Mouse (Mus musculus): ENCODE data around the gene Fsip1.

- TF ChIP-seq EP300 (IDR thresholded peaks at IDR 0.05; ENCODE audit: insufficient read depth, low read depth, low read length) = no peak
- no peak for TF ChIP-seq POLR2A (IDR thresholded peaks at IDR 0.05; ENCODE audit: insufficient read depth, low read length)
- no peak for TF ChIP-seq CTCF (IDR thresholded peaks at IDR 0.05; ENCODE audit: low read depth, low read length)
These were observed 38.7 kb upstream of the Fsip1 start for GRCm38 (mm10) chr2:118295505-118295904.
